Mouse (Mus musculus): ENCODE measurements around the gene Lmbr1l. TPM values are rescaled to one million over a fixed set of nuclear protein-coding genes. Genes with fewer than 3 reads are reported as not detected.

The Lmbr1l gene
- total RNA-seq (2023), result 10 to 100 TPM; 48.1 to 67.5 TPM

DNA sequence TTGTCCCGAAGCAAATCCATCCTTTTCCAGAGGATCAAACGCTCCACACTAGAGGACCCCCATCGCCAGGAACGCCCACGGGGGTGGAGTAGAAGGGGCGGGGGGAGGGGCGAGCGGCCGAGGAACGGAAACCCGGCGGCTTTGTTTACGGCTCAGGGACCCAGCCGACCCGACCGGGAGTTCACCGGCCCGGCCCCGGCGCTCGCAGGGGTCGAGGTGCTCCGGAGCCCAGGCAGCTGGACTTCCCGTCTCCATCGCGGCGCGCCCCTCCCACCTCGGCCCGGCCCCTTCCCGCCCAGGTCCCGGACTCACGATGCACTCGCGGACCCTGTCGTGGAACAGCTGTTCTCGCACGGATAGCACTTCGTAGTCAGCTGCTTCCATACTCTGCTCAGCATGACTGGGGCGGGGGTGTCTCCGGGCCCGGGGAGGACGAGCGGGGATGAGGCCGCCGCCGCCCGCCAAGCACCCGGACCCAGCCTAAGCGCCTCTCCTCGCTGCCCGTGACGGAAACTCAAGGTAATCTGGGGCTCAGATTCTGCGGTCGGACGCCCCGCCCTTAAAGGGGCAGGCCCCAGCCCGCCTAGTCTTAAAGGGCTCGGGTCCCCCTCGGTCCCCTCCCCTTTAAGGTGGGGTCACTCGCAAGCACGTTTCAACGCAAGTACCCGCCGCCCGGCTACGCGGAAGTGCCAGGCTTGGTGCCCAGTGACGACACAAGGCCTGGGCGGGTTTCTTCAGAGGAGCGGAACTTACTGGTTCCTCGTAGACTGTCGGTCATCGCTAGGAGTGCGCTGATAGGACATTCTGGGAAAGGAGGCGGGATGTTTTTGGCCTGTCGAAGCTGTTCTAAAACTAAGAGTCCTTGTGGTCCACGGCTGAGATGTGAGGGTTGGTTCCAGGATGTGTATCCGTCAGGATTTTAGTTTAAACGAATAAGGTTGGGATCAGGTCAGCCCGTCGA lies at the start of gene Lmbr1l:
Lmbr1l (minus strand) TSS at position 694 of the 961 bp plus-strand sequence.

GRCm38 (mm10) chr15:98953401-98954356 lies 35.6 kb upstream of the Lmbr1l start, which contains the start of the genes Gm49450 and Tuba1a:
Gm49450 (minus strand) TSS chr15:98953551.
Tuba1a (minus strand) TSS chr15:98953703.

GRCm38 (mm10) chr15:98934217-98934839 lies 16.3 kb upstream of the Lmbr1l start, which contains the start of gene Tuba1b:
Tuba1b (minus strand) TSS chr15:98934565.

DNA sequence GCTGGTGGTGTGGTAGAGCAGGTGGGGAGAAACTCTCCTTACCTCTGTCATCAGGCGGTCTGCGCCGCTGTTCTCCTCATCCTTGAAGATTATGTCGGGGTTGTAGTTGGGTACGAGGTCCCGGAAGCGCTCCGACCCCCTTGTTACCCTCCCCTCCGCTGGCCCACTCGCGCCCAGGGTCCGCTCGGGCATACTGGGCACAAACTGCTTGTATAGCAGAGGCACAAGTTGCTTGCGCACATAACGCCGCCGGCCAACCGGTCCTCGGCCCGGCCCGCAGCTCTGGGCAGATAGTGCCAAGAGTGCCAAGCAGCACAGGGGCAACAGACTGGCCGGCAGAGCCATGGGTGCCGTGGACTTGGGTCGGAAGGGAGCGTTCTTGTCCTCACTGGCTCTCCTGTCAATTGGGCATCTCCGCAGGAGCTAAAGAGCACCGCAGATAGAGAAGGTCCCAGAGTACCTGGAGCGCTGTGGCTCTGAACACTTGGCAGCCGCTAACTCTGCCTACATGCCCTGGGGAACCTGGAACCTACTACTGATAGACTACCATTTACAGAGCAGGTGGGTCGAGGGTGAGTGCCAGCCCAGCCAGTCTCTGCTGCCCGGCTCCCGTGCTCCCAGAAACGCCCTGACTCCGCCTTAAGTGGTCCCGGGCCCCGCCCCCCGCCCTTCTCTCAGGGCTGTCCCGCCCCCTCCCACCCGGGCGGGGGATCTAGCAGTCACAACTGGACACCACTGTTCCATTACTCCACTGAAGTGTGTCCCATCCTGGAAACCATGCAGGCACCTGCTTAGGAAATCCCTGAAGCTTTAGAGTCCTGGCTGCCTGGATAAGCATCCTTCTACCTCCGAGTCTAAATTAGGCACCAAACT lies 19.9 kb downstream of the Lmbr1l start, which contains the start of gene Dhh:
Dhh (minus strand) TSS at position 613 of the 873 bp plus-strand sequence.

GRCm38 (mm10) chr15:98893940-98894745 lies 23.9 kb downstream of the Lmbr1l start, which contains the start of gene Rhebl1:
Rhebl1 (minus strand) TSS chr15:98894540.

DNA sequence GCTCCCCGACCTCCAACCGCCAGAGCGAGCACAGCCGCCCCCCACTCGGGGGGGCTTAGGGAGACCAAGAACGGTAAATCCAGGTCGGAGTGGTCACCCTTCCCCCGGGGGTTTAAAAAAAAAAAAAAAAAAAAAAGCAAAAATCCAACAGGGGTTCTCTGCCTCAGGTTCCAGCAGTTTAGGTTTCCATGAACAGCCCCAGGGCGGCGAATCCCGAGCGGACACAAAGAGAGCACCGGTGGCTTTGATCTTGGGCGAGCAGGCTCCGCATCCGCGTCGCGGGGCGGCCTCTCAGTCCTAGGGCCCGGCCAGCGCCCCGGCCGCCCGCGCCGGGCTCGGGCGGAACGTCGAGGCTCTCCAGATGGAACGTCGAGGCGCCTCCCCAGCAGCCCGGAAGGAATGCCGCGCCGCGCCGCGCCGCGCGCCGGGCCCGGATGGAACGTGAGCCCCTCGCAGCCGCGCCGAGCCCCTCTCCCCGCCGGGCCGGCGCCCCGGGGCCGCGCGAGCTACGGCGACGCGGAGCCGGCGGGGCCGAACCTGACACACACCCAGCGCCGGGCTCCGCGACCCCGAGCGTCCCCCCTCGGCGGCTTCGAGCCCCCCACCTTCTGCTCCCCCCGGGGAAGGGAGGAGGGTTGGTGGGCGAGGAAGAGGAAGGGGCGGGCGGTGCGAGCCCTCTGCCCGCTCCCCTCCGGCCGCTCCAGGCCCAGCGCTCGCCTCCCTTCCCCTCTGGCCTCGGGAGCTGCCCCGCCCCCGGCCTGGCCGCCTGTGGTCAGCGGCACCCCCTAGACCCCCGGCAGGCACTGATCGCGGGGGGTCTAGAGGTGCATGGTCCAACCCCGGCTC lies 46.7 kb downstream of the Lmbr1l start, which contains the start of gene Kmt2d:
Kmt2d (minus strand) TSS at position 135 of the 846 bp plus-strand sequence.

Other genes with a start within 250 kb of the Lmbr1l start
- gene Rnd1, start 240.8 kb downstream of the Lmbr1l start, total RNA-seq (2023), result 10 to 100 TPM; 13.5 to 16.8 TPM
- gene Ccdc65, start 210.0 kb downstream of the Lmbr1l start, total RNA-seq (2023), result not detected
- gene Fkbp11, start 190.0 kb downstream of the Lmbr1l start, total RNA-seq (2023), result 1 to 10 TPM; 2.5 to 3.0 TPM
- 10 to 100 TPM; 67.4 to 74.6 TPM for gene Arf3, start 155.0 kb downstream of the Lmbr1l start, total RNA-seq (2023)
- not detected for gene Wnt10b, start 140.1 kb downstream of the Lmbr1l start, total RNA-seq (2023)
- gene Wnt1, start 128.4 kb downstream of the Lmbr1l start, total RNA-seq (2023), result not detected
- gene Ddn, start 108.7 kb downstream of the Lmbr1l start, total RNA-seq (2023), result not detected
- 100 to 1,000 TPM; 108 to 110 TPM for gene Prkag1, start 86.7 kb downstream of the Lmbr1l start, total RNA-seq (2023)
- gene Kmt2d, start 47.0 kb downstream of the Lmbr1l start, total RNA-seq (2023), result 100 to 1,000 TPM; 106 to 131 TPM
- gene Rhebl1, start 23.7 kb downstream of the Lmbr1l start, total RNA-seq (2023), result 1 to 10 TPM; 2.8 to 3.6 TPM
- not detected for gene Dhh, start 19.7 kb downstream of the Lmbr1l start, total RNA-seq (2023)
- gene Tuba1b, start 16.3 kb upstream of the Lmbr1l start, total RNA-seq (2023), result 100 to 1,000 TPM; 348 to 367 TPM
- not detected for gene Gm49450, start 35.3 kb upstream of the Lmbr1l start, total RNA-seq (2023)
- 100 to 1,000 TPM; 100 to 104 TPM for gene Tuba1a, start 35.5 kb upstream of the Lmbr1l start, total RNA-seq (2023)
- gene Tuba1c, start 111.7 kb upstream of the Lmbr1l start, total RNA-seq (2023), result 100 to 1,000 TPM; 255 TPM
- under 1 TPM in 1 of 2 experiments, not detected in 1; 0.22 TPM for gene Prph, start 136.9 kb upstream of the Lmbr1l start, total RNA-seq (2023)
- 10 to 100 TPM; 35.8 to 38.7 TPM for gene Troap, start 156.3 kb upstream of the Lmbr1l start, total RNA-seq (2023)
- gene C1ql4, start 169.6 kb upstream of the Lmbr1l start, total RNA-seq (2023), result not detected
- 1 to 10 TPM; 2.4 to 4.1 TPM for gene Dnajc22, start 174.9 kb upstream of the Lmbr1l start, total RNA-seq (2023)
- under 1 TPM; 0.24 to 0.53 TPM for gene Spats2, start 207.7 kb upstream of the Lmbr1l start, total RNA-seq (2023)